Mouse (Mus musculus): ENCODE measurements around the gene Tph2.

GRCm38 (mm10) chr10:115226586-115226985, 41.8 kb upstream of the Tph2 start:
- no peak for TF ChIP-seq CTCF (IDR thresholded peaks at IDR 0.05; ENCODE audit: control insufficient read depth, insufficient read depth, insufficient read length)
- no peak for TF ChIP-seq CEBPB (IDR thresholded peaks at IDR 0.05; ENCODE audit: low read depth)
- no peak for TF ChIP-seq MAX (IDR thresholded peaks at IDR 0.05)
